Mouse (Mus musculus) kidney, adult 9 months (tissue): ENCODE data around the gene Atl3.
"Not testable (repeated sequence)": the region's sequence is repeated elsewhere in the genome, so short reads cannot be mapped to it uniquely, and the experiment has no call there.

Source experiments
- DNase-seq: peaks from one replicate; pipeline ENCODE4 v3.0.0; 2022

Atl3 gene

GRCm38 (mm10) chr19:7493352-7494186 lies at the start of gene Atl3:
TSS of gene Atl3 (plus strand) at chr19:7494040.
- DNase-seq = no peak

DNA sequence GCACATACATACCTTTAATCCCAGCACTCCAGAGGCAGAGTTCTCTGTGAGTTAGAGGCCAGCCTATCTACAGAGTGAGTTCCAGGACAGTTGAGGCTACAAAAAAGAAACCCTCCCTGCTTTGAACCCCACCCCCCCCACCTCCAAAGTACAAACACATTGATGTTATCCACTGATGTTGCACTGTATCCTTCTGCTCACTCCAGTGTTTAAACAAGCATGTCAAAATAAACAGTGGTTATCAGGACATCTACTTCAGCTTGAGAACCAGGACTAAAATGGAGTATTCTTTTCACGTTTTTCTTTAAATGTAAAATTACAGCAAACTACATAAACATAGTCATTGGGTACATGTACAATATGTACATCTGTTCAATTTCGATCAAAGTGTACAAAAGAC lies 48.7 kb upstream of the Atl3 start:
- no peak for DNase-seq

- no peak for DNase-seq
These were observed 48.2 kb upstream of the Atl3 start for GRCm38 (mm10) chr19:7445596-7445995.

DNA sequence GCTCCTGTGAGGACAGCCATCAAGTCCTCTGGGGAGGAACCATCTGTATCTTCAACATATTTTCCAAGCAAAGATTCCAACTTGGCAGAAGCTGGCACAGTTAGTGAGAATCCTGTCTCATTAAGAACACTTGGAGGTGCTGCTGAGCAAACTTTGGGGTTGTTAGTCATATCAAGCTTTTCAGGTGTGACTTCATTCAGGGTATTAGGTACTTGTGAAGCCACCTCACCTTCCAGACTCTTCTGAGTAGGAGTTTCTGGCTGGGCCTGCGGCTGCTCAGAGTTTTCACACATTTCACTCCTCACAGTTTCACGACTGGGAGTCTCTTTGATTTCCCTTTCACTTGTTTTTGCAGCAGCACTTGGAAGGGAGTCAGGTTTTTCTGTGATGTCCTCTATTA lies 37.0 kb upstream of the Atl3 start:
- peak; percentile 24 for DNase-seq

- peak; percentile 62 for DNase-seq
These were observed 34.9 kb upstream of the Atl3 start for GRCm38 (mm10) chr19:7458901-7459300.

DNA sequence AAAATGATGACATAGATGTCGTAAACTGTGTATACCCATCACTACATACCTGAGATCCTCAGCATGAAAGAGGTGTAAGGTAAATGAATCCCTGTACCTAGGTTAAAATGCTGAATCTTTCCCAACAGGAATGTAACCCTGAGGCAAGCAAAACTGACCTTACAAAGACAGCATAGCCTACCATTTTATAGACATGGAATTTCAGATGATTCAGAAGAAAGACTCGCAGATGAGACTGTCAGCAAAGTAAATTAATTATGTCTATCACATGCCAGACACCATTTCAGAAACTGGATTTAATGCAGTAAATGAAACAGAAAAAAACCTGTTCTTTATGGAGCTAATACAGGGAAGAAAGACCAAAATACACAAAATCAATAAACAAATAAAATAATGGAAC lies 34.5 kb upstream of the Atl3 start:
- DNase-seq = no peak

DNA sequence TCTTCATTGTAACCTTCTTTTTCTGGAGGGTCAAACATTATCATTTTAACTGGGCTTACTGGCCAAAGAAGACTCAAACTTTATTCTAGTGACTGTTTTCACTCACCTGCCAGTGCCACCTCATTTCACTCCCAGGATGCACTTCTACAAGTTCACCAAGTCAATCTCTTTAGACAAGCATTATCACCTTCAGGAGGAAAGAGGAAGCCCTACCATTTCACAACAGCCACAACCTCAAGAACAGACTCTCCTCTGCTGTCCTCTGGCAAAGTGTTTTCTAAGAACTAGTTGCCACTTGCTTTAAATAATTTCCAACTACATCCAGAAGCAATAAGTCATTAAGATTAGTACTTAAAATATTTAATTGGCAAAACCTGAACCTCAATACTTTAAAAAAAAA lies 25.9 kb upstream of the Atl3 start:
- no peak for DNase-seq

- DNase-seq = peak; percentile 40
These were observed 23.2 kb upstream of the Atl3 start for GRCm38 (mm10) chr19:7470643-7471042.

GRCm38 (mm10) chr19:7479751-7480248 lies 14.0 kb upstream of the Atl3 start:
- DNase-seq = no peak

- no peak for DNase-seq
These were observed 12.1 kb upstream of the Atl3 start for GRCm38 (mm10) chr19:7481541-7482265.

DNA sequence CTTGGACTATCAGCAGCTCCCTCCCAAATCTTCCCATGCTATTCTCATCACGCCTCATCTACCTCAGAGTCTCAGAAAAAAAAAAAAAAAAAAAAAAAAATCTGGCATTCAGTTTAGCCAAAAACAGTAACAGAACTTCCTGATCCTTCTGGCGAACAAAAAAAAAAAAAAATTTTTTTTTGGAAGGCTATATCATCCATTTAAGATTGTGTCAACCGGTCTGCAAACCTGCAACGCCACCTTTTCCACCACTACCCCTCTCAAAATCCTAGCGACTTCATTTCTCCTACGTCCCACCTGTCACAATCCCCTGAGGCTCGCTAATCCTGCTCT lies 11.6 kb upstream of the Atl3 start:
- no peak for DNase-seq

DNA sequence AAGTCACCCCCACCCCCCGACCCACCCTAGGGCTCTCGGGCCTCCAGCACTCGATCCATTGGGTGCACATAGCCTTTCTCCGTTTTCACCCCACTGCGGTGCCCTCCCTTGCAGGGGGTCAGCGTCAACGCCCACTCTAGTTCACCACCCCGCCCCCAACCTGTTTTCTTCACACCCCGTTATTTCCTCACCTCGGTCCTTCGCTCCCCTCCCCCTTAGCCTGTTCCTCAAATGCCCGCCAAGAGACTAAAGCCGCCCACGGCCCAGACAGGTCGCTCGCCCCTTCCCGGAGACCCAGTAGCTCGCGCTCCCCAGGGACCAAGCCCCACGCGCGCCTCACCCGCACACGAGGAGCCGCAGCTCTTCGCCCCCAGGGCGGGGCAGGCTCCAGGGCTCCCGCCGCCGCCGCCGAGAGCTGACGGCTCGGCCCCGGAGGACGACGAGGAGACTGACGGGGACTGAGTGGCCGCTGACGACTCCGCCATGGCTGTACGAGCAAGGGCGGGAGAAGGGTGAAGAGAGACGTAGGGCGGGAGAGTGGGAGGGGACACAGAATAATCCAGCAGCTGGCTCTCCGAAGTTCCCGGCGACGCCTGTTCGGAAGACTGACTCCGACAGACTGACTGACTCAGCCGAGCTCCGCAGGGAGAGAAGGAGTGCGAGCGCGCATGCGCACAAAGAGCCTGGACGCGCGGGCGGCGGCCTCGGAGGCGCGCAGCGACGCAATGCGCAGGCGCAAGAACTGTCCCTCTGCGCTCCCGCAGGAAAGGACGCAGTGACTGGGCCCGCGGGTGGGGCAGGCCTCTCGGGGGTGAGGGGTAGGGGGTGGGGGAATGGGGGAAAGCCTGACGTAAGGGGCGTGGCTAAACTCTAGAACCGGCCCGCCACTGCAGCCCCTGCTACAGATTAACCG lies 11.0 kb upstream of the Atl3 start, which contains the start of gene Rtn3:
Rtn3 (minus strand) TSS at position 683 of the 913 bp plus-strand sequence.
- DNase-seq = peak; percentile 97

DNA sequence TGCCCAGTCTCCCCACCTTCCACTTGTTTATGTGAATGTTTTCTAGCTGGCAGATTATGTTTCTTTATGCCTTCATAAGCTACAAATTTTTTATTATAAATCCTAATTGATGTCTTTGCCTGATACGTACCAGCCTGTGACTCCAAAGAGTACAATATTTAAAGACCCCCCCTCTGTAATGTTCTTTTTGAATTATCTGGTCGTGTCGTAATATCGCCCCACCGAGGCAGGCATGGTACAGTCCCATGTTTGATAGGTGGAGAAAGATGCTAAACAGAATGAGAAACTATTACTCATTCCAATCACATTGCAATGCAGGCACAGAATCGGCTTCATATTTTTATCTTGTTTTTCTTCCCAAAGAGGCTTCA lies 10.3 kb upstream of the Atl3 start:
- DNase-seq = no peak

- no peak for DNase-seq
These were observed 9.8 kb upstream of the Atl3 start for GRCm38 (mm10) chr19:7484076-7484475.

DNA sequence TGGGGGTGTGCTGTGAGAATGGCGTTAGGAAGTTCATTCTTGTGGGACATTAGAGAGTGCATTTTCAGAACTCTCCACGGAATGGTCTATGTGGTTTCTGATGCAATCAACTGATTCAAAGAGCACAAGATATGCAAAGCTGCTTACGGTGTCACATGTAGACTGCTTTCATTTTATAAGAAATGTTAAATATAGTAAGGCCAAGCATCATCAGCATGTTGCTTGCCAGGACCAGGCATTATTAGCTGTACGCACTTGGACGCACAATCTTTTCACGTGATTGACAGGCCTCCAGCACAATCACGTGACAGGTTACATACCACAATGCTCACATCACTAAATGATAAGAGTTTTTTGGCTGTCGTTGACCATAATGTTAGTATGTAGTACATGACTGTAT lies 6.2 kb upstream of the Atl3 start:
- no peak for DNase-seq

DNA sequence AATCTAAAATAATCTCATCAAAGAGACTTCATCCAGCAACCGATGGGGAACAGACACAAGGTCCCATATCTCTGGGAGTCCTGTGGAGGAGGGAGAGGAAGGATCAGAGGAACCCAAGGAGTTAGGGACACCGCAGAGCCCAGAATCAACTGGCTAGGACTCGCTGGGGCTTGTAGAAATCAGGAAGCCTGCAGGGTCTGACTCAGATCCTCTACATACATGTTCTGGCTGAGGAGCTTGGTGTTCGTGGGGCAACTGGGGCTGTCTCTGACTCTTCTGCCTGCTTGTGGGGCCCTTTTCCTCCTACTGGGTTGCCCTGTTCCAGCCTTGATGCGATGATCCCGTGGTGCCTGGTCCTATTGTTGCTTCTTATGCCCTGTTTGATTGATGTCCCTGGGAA lies 1.9 kb upstream of the Atl3 start:
- no peak for DNase-seq

DNA sequence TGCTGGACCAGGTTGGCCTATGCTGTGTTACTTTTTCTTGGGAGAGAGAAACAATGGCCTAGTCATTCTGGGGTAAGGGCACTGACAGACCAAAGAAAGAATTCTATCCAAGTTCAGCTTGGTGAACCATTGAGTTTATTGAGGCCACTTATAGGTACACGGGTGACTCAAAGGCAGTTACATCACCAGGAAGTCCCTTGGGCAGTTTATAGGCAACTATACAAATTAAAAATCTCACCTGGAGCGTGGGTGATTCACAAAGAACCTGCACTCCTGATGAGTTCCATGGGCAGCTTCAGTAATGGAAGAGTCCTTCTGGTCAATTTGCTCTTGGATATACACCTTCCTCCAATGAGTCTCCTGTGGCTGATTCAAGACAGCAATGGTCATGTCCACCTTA lies 1.2 kb upstream of the Atl3 start:
- no peak for DNase-seq

DNA sequence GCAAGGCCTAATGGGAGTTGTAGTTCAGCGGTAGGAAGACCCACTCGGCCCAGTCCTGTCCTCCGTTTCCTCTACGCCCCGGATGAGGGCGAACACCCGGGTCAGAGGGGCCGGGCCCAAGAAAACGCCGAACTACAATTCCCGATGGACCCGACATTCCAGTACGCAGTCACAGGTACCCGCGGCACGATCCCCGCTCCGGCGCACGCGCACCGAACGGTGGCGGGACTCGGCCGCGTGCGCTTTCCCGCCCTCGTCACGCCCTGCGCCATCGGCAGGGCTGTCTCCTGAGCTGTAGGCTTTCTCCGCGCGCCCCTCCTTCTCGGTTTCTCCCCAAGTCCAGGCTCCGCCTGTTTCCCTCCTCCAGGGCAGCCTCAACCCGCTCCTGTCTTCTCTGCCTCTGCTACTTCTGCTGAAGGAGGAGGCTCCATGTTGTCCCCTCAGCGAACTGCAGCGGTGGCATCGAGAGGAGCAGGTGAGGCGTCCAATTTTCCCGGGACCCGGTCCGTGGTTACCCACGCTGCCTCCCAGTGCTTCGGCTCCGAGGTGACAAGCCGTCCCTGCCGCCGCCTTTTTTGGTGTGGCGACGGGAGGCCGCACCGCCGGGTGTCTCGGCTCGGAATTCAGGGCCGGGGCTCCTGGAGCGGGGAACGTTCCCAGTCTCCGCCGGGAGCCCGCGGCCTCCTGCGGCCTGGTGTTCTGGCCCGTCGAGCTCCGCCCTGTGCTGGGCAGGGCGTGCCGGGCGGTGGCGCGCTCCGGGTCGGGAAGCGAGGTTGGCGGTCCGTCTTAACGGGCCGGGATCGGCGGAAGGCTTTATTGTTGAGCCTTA lies 561 bp downstream of the Atl3 start:
- DNase-seq = peak; percentile 98

- DNase-seq = no peak
These were observed 1.6 kb downstream of the Atl3 start for GRCm38 (mm10) chr19:7495221-7496038.

- DNase-seq = not testable (repeated sequence)
These were observed 2.2 kb downstream of the Atl3 start for GRCm38 (mm10) chr19:7496070-7496469.

GRCm38 (mm10) chr19:7498816-7499215 lies 5.0 kb downstream of the Atl3 start:
- no peak for DNase-seq
